Mouse (Mus musculus) heart, postnatal 14 days (tissue): ENCODE data around the gene Rnf39. TPM values are rescaled to one million over a fixed set of nuclear protein-coding genes. Genes with fewer than 3 reads are reported as not detected.

Experiments
- DNase-seq, 2 experiments: peaks; one replicate each; pipeline ENCODE4 v3.0.0; 2021 to 2022
- intact Hi-C: fragments of 180-260 bp; cut with DNase I; formaldehyde crosslinking; loops from one replicate; pipeline ENCODE4 v1.15.1; 2025
- total RNA-seq, 2 experiments: library from RNA; stranded (reverse); gene quantifications; 2 replicates each; pipeline ENCODE4 v1.2.3; 2021

Gene Rnf39
- total RNA-seq, 2 experiments from 2014 or later, result 0.49 to 0.57 TPM

GRCm38 (mm10) chr17:36931130-36931529, 11.6 kb upstream of the Rnf39 start:
- intact Hi-C loops, result no loop called here
- no peak for DNase-seq

- intact Hi-C loops, result no loop called here
- DNase-seq, result peak; percentile 41 to 54
Observed at GRCm38 (mm10) chr17:36931806-36932205, 10.9 kb upstream of the Rnf39 start.

DNA sequence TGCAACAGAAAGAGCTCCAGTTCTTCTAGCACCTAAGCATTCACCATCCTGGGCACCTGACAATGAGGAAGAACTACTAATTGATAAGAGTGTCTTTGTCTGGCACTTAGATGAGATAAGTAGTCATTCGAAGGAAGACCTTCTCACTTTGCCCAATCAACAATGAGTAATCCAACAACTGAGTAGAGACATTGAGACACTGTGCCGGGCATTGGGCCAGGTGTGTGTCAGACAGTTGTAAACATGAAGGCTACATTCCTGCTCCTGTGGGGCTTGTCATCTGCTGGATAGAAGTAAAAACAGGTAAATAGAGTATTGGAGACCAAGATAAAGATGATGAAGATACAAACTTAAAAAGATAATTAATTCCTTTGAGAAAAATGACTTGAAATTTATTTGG, 4.7 kb upstream of the Rnf39 start:
- no peak for DNase-seq
- intact Hi-C loops, result no loop called here

GRCm38 (mm10) chr17:36942391-36942790, 327 bp upstream of the Rnf39 start:
- DNase-seq, result peak; percentile 58 to 67
- intact Hi-C loops, result loop anchor here (2.0 kb wide), 1 partner anchor 28 kb away; no protein-coding TSS in a partner anchor

GRCm38 (mm10) chr17:36943691-36944090, 973 bp downstream of the Rnf39 start:
- DNase-seq, result no peak
- intact Hi-C loops, result loop anchor here (2.0 kb wide), 1 partner anchor 29 kb away; no protein-coding TSS in a partner anchor

DNA sequence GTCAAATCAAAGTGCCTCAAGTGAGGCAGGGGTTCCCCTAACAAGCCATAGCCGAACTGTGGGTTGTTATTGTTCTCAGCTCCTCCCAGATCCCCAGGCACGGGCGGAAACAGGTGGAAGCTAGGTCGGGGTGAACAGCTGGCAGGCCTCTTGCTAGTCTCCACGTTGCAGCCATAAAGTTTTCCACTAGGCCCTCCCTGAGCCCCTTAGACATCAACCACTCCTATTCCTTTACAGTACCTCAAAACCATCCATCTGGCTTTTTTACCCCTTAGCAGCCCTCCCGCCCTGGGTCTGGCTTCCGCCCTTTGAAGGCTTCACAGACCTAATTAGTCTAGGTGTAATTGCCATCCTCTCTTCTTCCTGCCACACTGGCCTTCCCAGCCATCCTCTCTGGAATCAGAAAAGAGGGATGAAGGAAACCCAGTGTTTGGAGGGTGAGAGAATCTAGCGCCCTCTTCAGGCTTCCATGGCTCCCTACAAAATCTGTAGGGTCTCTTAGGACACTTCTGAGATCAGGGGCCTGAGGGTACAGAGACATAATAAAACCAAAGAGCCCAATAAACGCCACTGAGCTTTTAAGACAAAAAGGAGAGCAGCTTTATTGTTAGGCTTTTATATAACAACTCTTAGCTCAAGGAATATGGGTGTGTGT, 1.5 kb downstream of the Rnf39 start:
- no peak for DNase-seq
- intact Hi-C loops, result no loop called here

GRCm38 (mm10) chr17:36947051-36947819, 4.5 kb downstream of the Rnf39 start:
- intact Hi-C loops, result no loop called here

GRCm38 (mm10) chr17:36948286-36948685, 5.6 kb downstream of the Rnf39 start:
- DNase-seq, result no peak
- intact Hi-C loops, result no loop called here

More at GRCm38 (mm10) chr17:36947051-36947819, 4.5 kb downstream of the Rnf39 start:
- DNase-seq, result peak; percentile 57 to 65

DNA sequence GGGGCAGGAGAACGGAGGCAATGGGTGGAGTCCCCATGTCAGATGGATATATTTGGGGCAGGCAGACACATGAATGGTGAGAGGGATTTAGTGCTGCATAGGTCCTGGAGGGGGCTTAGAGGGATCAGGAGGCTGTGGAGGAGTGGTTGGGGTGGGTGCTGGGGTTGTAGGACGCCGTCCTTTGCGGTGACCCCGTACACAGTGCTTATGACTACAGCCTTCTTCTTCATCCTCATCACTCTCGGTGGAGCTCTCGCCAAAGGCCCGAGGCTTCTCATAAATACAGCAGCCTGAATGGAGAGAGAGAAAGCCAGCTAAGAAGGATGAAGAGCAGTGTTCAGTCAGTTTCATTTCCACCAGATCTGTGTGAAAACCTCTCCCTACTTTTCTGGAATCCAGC, 6.5 kb downstream of the Rnf39 start:
- no peak for DNase-seq
- intact Hi-C loops, result no loop called here

DNA sequence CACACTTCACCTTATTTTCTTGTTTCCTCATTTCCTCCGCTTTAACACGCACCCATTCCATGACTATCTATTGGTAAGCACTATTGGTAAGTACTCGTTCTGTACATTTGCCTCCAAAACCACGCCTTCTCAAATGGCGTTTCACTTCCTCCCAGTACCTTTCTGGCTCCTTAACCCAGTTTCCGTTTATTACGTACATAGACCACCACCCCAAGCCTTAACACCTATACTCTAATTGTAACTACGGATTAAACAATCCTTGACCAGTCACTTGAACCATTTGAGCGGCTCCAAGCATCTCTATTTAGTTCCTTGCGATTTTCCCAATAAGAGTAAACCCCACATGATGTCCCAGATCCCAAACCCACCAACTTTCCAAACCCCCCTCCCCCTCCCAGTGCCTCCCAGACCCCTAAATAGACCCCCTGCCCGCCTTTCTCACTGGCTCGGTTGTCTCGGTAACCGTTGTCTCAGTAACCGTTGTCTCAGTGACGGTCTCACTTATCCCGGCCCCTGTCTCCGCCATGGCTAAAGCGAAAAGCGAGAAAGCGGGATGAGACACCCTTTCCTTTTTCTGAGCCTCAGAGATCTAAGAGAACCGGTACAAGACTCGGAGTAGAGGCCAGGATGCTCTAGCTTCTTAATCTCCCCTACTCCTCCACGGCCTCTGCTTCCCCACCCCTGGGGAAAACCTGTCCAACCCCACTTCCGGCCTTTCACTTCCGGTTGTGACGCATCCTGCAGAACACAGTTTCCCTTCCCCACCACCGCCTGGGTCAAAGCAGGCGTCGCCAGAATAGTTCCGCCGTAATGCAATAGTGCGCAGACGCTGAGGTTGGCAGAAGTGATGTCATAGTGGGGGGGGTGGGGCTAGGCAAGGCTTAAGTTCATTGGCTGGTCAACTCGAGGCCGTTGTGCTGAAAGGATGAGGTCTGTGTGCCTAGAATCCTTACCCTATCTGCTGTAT, 8.5 kb downstream of the Rnf39 start, which contains the start of gene Ppp1r11:
Ppp1r11 (minus strand) TSS at position 761 of the 967 bp plus-strand sequence.
- DNase-seq, result peak; percentile 92 to 95
- intact Hi-C loops, result loop anchor here (5.0 kb wide), 1 partner anchor 109 kb away; no protein-coding TSS in a partner anchor

DNA sequence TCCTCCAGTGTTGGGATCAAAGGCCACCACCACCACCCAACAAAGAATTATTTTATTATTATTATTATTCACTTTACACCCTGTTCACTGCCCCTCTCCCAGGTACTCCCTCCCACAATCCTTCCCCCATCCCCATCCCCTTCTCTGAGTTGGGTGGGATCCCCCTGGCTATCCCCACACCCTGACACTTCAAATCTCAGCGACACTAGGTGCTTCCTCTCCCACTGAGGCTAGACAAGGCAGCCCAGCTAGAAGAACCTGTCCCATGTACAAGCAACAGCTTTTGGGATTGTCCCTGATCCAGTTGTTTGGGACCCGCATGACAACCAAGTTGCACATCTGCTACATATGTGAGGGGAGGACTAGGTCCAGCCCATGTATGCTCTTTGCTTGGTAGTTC, 9.9 kb downstream of the Rnf39 start:
- DNase-seq, result no peak
- intact Hi-C loops, result loop anchor here (5.0 kb wide), 1 partner anchor 110 kb away; no protein-coding TSS in a partner anchor

DNA sequence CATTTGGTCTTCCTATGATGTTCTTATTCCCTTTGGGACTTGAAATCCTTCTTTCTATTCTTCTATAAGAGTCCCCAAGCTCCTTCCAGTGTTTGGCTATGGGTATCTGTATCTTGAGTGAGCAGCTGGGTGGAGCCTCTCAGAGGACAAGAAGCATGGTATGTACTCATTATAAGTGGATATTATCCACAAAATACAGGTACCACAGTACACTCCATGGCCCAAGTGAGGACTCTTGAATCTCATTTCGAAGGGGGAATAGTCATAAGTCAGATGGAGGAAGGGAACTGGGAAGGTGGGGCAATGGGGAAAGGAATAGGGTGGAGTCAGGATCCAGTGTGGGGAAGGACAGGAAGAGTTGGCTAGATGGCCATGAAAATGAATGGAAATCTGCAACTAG, 10.3 kb downstream of the Rnf39 start:
- DNase-seq, result no peak
- intact Hi-C loops, result loop anchor here (5.0 kb wide), 1 partner anchor 111 kb away; no protein-coding TSS in a partner anchor

DNA sequence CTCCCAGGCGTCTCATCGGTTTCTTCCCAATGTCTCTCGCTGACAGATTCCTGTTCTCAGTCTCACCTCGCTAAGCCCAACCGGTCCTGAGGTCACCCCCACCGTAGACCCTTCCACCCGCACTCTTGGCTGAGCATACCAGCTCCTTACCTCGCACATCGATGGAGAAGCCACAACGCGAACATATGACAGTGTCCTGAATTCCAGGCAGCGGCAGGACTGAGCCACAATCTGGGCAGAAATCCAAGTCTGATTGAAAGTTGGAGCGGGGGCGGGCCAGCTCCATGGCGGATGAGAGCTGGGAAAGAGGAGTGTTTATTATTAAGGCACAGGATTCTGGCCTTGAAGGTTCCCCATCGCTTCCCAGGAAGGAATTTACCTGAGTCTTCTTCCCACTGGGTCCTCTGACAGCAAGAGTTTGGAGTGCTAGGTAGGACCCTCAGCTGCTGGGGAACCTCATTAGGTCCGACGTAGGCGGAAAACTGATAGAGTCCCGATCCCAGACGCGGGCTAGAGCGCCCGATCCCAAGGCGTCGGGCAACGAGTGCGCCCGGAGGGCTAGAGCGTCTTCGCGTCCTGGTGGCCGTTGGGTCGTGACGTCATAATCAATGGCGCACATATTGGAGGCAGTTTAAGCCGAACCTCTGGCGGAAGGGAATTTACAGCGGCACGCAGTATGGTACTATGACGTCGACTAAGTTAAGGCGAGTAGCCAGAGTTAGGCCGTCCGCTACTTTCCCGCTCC, 15.5 kb downstream of the Rnf39 start, which contains the start of the genes Znrd1 and Znrd1as:
Znrd1 (minus strand) TSS at position 561 of the 745 bp plus-strand sequence.
Znrd1as (plus strand) TSS at position 594 of the 745 bp plus-strand sequence.
- intact Hi-C loops, result loop anchor here (5.0 kb wide), 1 partner anchor 41 kb away; no protein-coding TSS in a partner anchor
- DNase-seq, result peak; percentile 94

- intact Hi-C loops, result loop anchor here (5.0 kb wide), 1 partner anchor 42 kb away; no protein-coding TSS in a partner anchor
- DNase-seq, result peak in 1 of 2 experiments; percentile 10
Observed at GRCm38 (mm10) chr17:36958884-36959283, 16.2 kb downstream of the Rnf39 start.

DNA sequence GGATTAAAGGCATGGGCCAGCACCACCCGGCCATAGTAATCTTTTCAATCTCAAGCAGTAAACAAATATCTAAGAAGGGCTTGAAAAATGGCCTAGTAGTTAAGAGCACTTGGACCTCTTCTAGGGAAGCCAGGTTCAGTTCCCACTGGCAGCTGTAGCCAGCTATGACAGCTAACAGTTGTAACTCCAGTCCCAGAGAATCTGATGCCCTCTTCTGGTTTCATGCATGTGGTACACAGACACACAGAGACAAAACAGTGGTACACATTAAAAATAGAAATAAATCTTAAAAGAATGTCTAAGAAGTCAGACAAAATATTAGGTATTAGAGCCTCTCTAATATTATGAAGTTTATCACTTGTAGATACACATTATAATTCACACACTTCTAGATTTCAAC, 18.4 kb downstream of the Rnf39 start:
- no peak for DNase-seq
- intact Hi-C loops, result no loop called here

GRCm38 (mm10) chr17:36966875-36967274, 24.2 kb downstream of the Rnf39 start:
- intact Hi-C loops, result no loop called here
- no peak for DNase-seq

DNA sequence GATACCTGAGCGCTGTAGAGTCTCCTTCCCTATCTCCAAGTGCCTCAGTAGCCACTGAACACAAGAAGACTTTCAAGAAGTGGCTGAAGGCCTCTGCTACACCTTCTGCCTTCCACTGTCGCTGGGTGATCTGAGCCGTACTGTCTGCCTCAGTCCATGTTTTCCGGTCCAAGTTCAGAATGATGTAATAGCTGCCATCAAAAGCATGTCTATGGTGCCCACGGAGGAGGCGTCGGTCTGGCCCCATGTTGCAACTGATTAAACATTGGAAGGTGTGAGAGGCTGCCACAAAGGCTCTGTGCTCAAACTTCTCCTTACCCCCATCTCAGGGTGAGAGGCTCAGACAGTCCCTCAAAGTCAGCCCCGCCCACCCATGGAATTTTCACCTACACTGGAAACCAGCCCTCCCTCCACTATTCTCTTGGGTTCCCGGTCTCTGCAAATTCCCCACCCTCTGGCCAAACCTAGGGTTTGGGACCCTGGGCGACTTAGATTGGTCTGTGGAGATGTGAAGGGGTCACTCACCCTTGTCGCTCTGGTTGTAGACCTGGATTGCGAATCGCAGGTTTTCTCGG, 27.7 kb downstream of the Rnf39 start:
- no peak for DNase-seq
- intact Hi-C loops, result no loop called here

DNA sequence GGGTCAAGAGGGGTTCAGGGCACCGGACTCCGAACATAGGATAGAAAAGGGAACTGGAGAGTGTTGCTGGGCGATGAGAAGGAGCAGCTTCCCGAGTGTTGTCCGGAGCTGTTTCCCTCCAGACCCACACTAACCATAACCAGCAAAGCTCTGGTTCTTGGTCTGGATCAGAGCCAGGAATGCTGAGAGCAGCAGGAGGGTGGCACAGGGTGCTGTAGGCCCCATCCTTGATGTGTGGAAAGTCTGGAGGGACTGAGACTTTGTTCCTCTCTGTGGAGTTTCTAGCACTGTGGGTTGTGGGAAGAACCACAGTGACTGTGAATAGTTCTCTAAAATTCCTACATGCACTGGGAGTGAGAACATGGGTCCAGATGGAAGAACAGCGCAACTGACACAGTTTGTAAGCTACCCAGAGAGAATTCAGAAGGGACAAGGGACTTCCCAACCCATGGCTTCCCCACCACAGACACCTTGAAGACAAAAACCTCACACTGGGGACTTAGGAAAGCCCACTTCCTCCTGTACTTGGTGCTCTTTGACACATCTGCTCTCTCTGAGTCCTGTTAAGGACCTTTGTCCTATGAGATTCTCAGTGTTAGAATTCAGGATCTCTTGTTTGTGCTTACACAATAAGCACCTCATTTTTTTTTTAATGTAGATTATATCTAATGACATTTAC, 28.6 kb downstream of the Rnf39 start:
- no peak for DNase-seq
- intact Hi-C loops, result no loop called here
